Mouse (Mus musculus): Measurements from ENCODE around the gene Cnot10. TPM values are rescaled to one million over a fixed set of nuclear protein-coding genes. Genes with fewer than 3 reads are reported as not detected.

Gene Cnot10
- total RNA-seq, 2 experiments from 2014 or later = 30.8 to 31.3 TPM

GRCm38 (mm10) chr9:114544754-114545393 lies 95.1 kb downstream of the Cnot10 start:
- no peak for DNase-seq

GRCm38 (mm10) chr9:114543882-114544753 lies 95.9 kb downstream of the Cnot10 start:
- no peak for DNase-seq

- DNase-seq = peak; percentile 10
Observed at GRCm38 (mm10) chr9:114541279-114541741, 98.7 kb downstream of the Cnot10 start.

- DNase-seq = no peak
Observed at GRCm38 (mm10) chr9:114538996-114539563, 100.9 kb downstream of the Cnot10 start.

- DNase-seq = no peak
Observed at GRCm38 (mm10) chr9:114536628-114537027, 103.4 kb downstream of the Cnot10 start.

Other genes with a start within 250 kb of the Cnot10 start
- 10 to 100 TPM; 69.7 to 79.2 TPM for gene Crtap, start 249.5 kb downstream of the Cnot10 start, total RNA-seq (2021)
- 10 to 100 TPM; 25.0 to 26.0 TPM for gene Glb1, start 239.1 kb downstream of the Cnot10 start, total RNA-seq (2021)
- 1 to 10 TPM; 5.8 to 6.6 TPM for gene Tmppe, start 239.1 kb downstream of the Cnot10 start, total RNA-seq (2021)
- gene Ccr4, start 135.3 kb downstream of the Cnot10 start, total RNA-seq (2021) = not detected
- gene C130032M10Rik, start 124.5 kb downstream of the Cnot10 start, total RNA-seq (2021) = not detected
- gene Trim71, start 75.8 kb downstream of the Cnot10 start, total RNA-seq (2021) = not detected
- gene Dync1li1, start 48.6 kb upstream of the Cnot10 start, total RNA-seq (2021) = 10 to 100 TPM; 77.0 to 77.2 TPM
- gene Cmtm6, start 90.9 kb upstream of the Cnot10 start, total RNA-seq (2021) = 10 to 100 TPM; 32.5 to 33.6 TPM
- 10 to 100 TPM; 44.0 to 47.2 TPM for gene Cmtm7, start 141.7 kb upstream of the Cnot10 start, total RNA-seq (2021)
- gene Cmtm8, start 204.0 kb upstream of the Cnot10 start, total RNA-seq (2021) = 1 to 10 TPM; 8.7 to 9.8 TPM